Mouse (Mus musculus): ENCODE measurements around the gene Eno1. TPM values are rescaled to one million over a fixed set of nuclear protein-coding genes. Genes with fewer than 3 reads are reported as not detected.

Gene Eno1
- total and polyA plus RNA-seq, 3 experiments: 1,109 to 1,985 (median 1,272) TPM

GRCm38 (mm10) chr4:150217042-150217554, 19.4 kb upstream of the Eno1 start:
- dilution Hi-C loops (cut with MboI; ENCODE audit: extremely low pct_ligation_motif_present, extremely low pct_unique_long_range_greater_than_20kb, low sequenced_read_pairs) (no loop called here), in situ Hi-C loops (cut with MboI; ENCODE audit: low pct_ligation_motif_present, low pct_unique_long_range_greater_than_20kb, low sequenced_read_pairs) (loop anchor here (5.0 kb wide), 1 partner anchor 80 kb away; no protein-coding TSS in a partner anchor)
- Histone ChIP-seq H3K4me1 (ENCODE audit: control insufficient read depth in 1 of 2, insufficient read depth in 2 of 2) (peaks cover 7 to 10% of the 10 kb centered on the region in 2 experiments), H3K27ac (ENCODE audit: insufficient read depth, low read depth) (no peak overlapping the region), H3K9ac (ENCODE audit: insufficient read depth, low read depth) (no peak overlapping the region), H3K4me2 (ENCODE audit: insufficient read depth, low read depth, poor library complexity, severe bottlenecking) (no peak overlapping the region), H3K9me3 (replicated peaks; ENCODE audit: low read length) (no peaks in the 10 kb centered on the region), H3K36me3 (replicated peaks in 1 of 2; ENCODE audit: control insufficient read depth in 1 of 2, insufficient read depth in 1 of 2, low read length in 1 of 2) (no peaks in the 10 kb centered on the region), H3K79me2 (replicated peaks; ENCODE audit: control insufficient read depth, extremely low read depth, insufficient read depth, poor library complexity, severe bottlenecking) (no peaks in the 10 kb centered on the region), H3K4me3 (replicated peaks in 1 of 3; ENCODE audit: low read depth in 2 of 3, low read length in 2 of 3, poor library complexity in 1 of 3) (no peak overlapping the region), H3K27me3 (replicated peaks) (no peaks in the 10 kb centered on the region)
- TF ChIP-seq RCOR1 (conservative IDR thresholded peaks at IDR 0.05; ENCODE audit: low read depth, low read length): no peak
- no peak for TF ChIP-seq JUN (IDR thresholded peaks at IDR 0.05; ENCODE audit: insufficient read depth, low read depth, low read length)
- no peak for TF ChIP-seq USF2 (conservative IDR thresholded peaks at IDR 0.05; ENCODE audit: low read depth, low read length)
- TF ChIP-seq CTCF (conservative IDR thresholded peaks at IDR 0.05 in 1 of 2, IDR thresholded peaks at IDR 0.05 in 1 of 2; ENCODE audit: low read depth in 2 of 2, low read length in 2 of 2): no peak
- no peak for TF ChIP-seq JUND (conservative IDR thresholded peaks at IDR 0.05; ENCODE audit: low read depth, low read length)
- no peak for TF ChIP-seq MEF2A (IDR thresholded peaks at IDR 0.05; ENCODE audit: borderline replicate concordance, low read depth, low read length)
- no peak for DNase-seq (ENCODE audit: extremely low read depth)

DNA sequence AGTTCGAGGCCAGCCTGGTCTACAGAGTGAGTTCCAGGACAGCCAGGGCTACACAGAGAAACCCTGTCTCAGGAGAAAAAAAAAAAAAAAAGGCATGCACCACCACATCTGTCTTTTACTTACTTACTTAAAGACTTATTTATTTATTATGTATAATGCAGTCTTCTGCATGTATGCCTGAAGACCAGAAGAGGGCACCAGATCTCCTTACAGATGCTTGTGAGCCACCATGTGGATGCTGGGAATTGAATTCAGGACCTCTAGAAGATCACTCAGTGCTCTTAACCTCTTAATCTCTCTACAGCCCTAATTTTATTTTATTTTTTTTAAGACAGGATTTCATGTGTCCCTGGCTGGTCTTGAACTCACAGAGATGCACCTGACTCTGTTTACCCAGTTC, 18.6 kb upstream of the Eno1 start:
- no peak overlapping the region for H3K4me2 ChIP-seq (ENCODE audit: insufficient read depth, low read depth, poor library complexity, severe bottlenecking)
- H3K36me3 ChIP-seq (replicated peaks in 1 of 2; ENCODE audit: control insufficient read depth in 1 of 2, insufficient read depth in 1 of 2, low read length in 1 of 2): no peaks in the 10 kb centered on the region
- 0 out of 2 replicates have a peak, but pooled peaks have one; percentile 7 for TF ChIP-seq SMC3 (IDR thresholded peaks at IDR 0.05; ENCODE audit: low read depth, low read length)
- 0 out of 2 replicates have a peak, but pooled peaks have one; percentile 59 for TF ChIP-seq MYC (IDR thresholded peaks at IDR 0.05; ENCODE audit: low read depth, low read length)
- TF ChIP-seq RAD21 (IDR thresholded peaks at IDR 0.05; ENCODE audit: low read depth, low read length): peak; percentile 35
- TF ChIP-seq CTCF (conservative IDR thresholded peaks at IDR 0.05 in 1 of 2, IDR thresholded peaks at IDR 0.05 in 1 of 2; ENCODE audit: low read depth in 2 of 2, low read length in 2 of 2): peak in 1 of 2 experiments; percentile 58; a peak in 2 of 4 replicates
- no peak for TF ChIP-seq BHLHE40 (IDR thresholded peaks at IDR 0.05; ENCODE audit: low read depth, low read length)
- no peak overlapping the region for H3K9ac ChIP-seq (ENCODE audit: insufficient read depth, low read depth)
- no peaks in the 10 kb centered on the region for H3K79me2 ChIP-seq (replicated peaks; ENCODE audit: control insufficient read depth, extremely low read depth, insufficient read depth, poor library complexity, severe bottlenecking)
- no peak overlapping the region for H3K27ac ChIP-seq (ENCODE audit: insufficient read depth, low read depth)
- no peaks in the 10 kb centered on the region for H3K9me3 ChIP-seq (replicated peaks; ENCODE audit: low read length)
- H3K27me3 ChIP-seq (replicated peaks): no peaks in the 10 kb centered on the region
- in situ Hi-C loops (cut with MboI; ENCODE audit: low pct_ligation_motif_present, low pct_unique_long_range_greater_than_20kb, low sequenced_read_pairs) (loop anchor here (5.0 kb wide), 1 partner anchor 81 kb away; no protein-coding TSS in a partner anchor), dilution Hi-C loops (cut with MboI; ENCODE audit: extremely low pct_ligation_motif_present, extremely low pct_unique_long_range_greater_than_20kb, low sequenced_read_pairs) (no loop called here)
- H3K4me1 ChIP-seq (ENCODE audit: control insufficient read depth in 1 of 2, insufficient read depth in 2 of 2): peaks cover 4 to 7% of the 10 kb centered on the region in 2 experiments
- no peak for DNase-seq (ENCODE audit: extremely low read depth)
- no peak overlapping the region for H3K4me3 ChIP-seq (replicated peaks in 1 of 3; ENCODE audit: low read depth in 2 of 3, low read length in 2 of 3, poor library complexity in 1 of 3)

DNA sequence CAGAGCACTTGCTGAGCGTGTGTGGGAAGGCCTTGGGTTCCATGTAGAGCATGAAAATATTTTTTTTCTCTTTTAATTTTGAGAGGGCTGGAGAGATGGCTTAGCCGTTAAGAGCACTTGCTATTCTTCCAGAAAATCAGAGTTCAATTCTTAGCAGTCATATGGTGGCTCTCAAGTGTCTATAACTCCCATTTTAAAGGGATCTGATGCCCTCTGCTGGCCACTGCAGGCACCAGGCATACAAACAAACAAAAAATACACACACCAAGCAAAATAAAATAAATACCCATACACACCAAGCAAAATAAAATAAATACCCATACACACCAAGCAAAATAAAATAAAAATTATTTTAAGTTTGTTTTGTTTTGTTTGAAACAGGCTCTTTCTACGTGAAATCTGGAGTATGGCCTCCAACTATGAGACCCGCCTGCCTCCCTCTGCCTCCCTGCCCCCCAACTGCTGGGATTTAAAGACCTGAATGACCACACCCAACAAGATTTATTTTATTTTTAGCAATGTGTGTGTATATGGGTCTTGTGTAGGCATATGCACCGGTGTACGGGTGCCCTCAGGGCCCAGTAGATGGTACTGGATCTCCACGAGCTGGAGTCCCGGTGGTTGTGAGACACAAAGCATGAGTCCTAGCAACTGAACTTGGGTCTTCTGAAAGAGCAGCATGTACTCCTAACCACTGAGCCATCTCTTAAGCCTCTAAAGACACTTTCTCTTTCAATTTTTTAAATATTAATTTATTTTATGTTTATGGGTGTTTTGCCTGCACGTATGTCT, 16.8 kb upstream of the Eno1 start:
- no peaks in the 10 kb centered on the region for H3K36me3 ChIP-seq (replicated peaks in 1 of 2; ENCODE audit: control insufficient read depth in 1 of 2, insufficient read depth in 1 of 2, low read length in 1 of 2)
- no peak overlapping the region for H3K4me3 ChIP-seq (replicated peaks in 1 of 3; ENCODE audit: low read depth in 2 of 3, low read length in 2 of 3, poor library complexity in 1 of 3)
- no peak overlapping the region for H3K9ac ChIP-seq (ENCODE audit: insufficient read depth, low read depth)
- in situ Hi-C loops (cut with MboI; ENCODE audit: low pct_ligation_motif_present, low pct_unique_long_range_greater_than_20kb, low sequenced_read_pairs): loop anchor here (5.0 kb wide), 2 partner anchors 32 to 82 kb away; no protein-coding TSS in a partner anchor
- no peaks in the 10 kb centered on the region for H3K27me3 ChIP-seq (replicated peaks)
- H3K27ac ChIP-seq (ENCODE audit: insufficient read depth, low read depth): no peak overlapping the region
- peak; percentile 62 for DNase-seq (ENCODE audit: extremely low read depth)
- no peaks in the 10 kb centered on the region for H3K79me2 ChIP-seq (replicated peaks; ENCODE audit: control insufficient read depth, extremely low read depth, insufficient read depth, poor library complexity, severe bottlenecking)
- no peak overlapping the region for H3K4me2 ChIP-seq (ENCODE audit: insufficient read depth, low read depth, poor library complexity, severe bottlenecking)
- dilution Hi-C loops (cut with MboI; ENCODE audit: extremely low pct_ligation_motif_present, extremely low pct_unique_long_range_greater_than_20kb, low sequenced_read_pairs): no loop called here
- no peak for TF ChIP-seq ETS1 (conservative IDR thresholded peaks at IDR 0.05; ENCODE audit: low read depth, low read length)
- no peak for TF ChIP-seq POLR2A (IDR thresholded peaks at IDR 0.05; ENCODE audit: low read depth, low read length)
- peak; percentile 30; the same call in 1 of the 2 replicates for TF ChIP-seq NELFE (IDR thresholded peaks at IDR 0.05; ENCODE audit: low read depth, low read length)
- TF ChIP-seq SIN3A (IDR thresholded peaks at IDR 0.05; ENCODE audit: low read length): no peak
- TF ChIP-seq SMC3 (IDR thresholded peaks at IDR 0.05; ENCODE audit: low read depth, low read length): peak; percentile 88
- TF ChIP-seq CTCF (conservative IDR thresholded peaks at IDR 0.05 in 1 of 2, IDR thresholded peaks at IDR 0.05 in 1 of 2; ENCODE audit: low read depth in 2 of 2, low read length in 2 of 2): peak; percentile 46 to 92; a peak in 3 of 4 replicates
- peak; percentile 61 for TF ChIP-seq ZC3H11A (IDR thresholded peaks at IDR 0.05; ENCODE audit: low read depth, low read length)
- TF ChIP-seq RAD21 (IDR thresholded peaks at IDR 0.05; ENCODE audit: low read depth, low read length): peak; percentile 82
- TF ChIP-seq E2F4 (IDR thresholded peaks at IDR 0.05; ENCODE audit: insufficient replicate concordance, low read depth, low read length): no peak
- H3K9me3 ChIP-seq (replicated peaks; ENCODE audit: low read length): no peaks in the 10 kb centered on the region
- no peaks in the 10 kb centered on the region for H3K4me1 ChIP-seq (ENCODE audit: control insufficient read depth in 1 of 2, insufficient read depth in 2 of 2)

Data from CH12.LX (cell line).